Mouse (Mus musculus) olfactory bulb, adult 2 months (tissue): Measurements from ENCODE around the gene Cd79a. TPM values are rescaled to one million over a fixed set of nuclear protein-coding genes. Genes with fewer than 3 reads are reported as not detected.

Source experiments
- H3K27ac ChIP-seq: fragments of 200-500 bp; 2 replicates; pipeline ENCODE4 v1.5.1; 2012; ENCODE audit warnings: low read depth, low read length; ENCODE audit not compliant: insufficient read depth
- H3K4me1 ChIP-seq: fragments of 200-500 bp; 2 replicates; pipeline ENCODE4 v1.6.1; 2012; ENCODE audit warnings: low read length; ENCODE audit not compliant: control insufficient read depth, insufficient read depth
- H3K4me3 ChIP-seq: fragments of 200-500 bp; 2 replicates; pipeline ENCODE4 v1.5.1; 2012; ENCODE audit warnings: mild to moderate bottlenecking, low read depth, low read length, moderate library complexity; ENCODE audit not compliant: insufficient read depth
- CTCF ChIP-seq: fragments of 200-500 bp; IDR thresholded peaks from 2 replicates; pipeline ENCODE4 v1.5.1; 2012; ENCODE audit warnings: low read depth, mild to moderate bottlenecking, low read length, moderate library complexity; ENCODE audit not compliant: insufficient read depth
- POLR2A ChIP-seq: fragments of 200-500 bp; IDR thresholded peaks from 2 replicates; pipeline ENCODE4 v1.6.1; 2012; ENCODE audit warnings: mild to moderate bottlenecking, low read depth, low read length, moderate library complexity; ENCODE audit not compliant: insufficient read depth
- WGBS: fragments of 180-500 bp; shearing (Covaris S2); methylation state at CpG from one replicate; pipeline ENCODE4 v1.1.7; 2018; 5-methylcytosine and 5-hydroxymethylcytosine counted together
- polyA plus RNA-seq: library from polyadenylated mRNA; stranded (reverse); fragments of >200 nt; gene quantifications from 2 replicates; pipeline ENCODE4 v1.2.4, GENCODE M21; 2012; ENCODE audit warnings: low replicate concordance; ENCODE audit not compliant: missing spikeins, insufficient read depth, insufficient read length

The Cd79a gene
- polyA plus RNA-seq, result not detected in 2 replicates

DNA sequence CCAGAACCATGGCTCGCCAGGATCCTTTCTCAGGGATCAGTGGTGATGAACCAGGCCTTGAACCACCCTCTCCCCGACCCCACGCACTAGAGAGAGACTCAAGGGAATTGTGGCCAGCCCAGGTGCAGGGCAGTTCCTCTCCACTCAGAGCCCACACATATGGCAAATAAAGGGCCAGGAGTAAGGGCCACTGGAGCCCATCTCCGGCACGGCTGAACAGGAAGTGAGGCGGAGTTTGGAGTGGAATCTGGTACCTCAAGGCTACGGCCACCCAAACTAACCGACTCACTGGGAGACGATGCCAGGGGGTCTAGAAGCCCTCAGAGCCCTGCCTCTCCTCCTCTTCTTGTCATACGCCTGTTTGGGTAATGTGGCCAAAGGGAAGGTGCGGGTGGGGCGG, at the start of gene Cd79a:
TSS of gene Cd79a (plus strand) at position 158 of the 400 bp plus-strand sequence.
- no peak within 1 kb of the TSS for H3K27ac ChIP-seq
- no peak for TF ChIP-seq CTCF
- TF ChIP-seq POLR2A, result no peak
- H3K4me1 ChIP-seq, result no peaks in the 10 kb centered on the region
- WGBS, result 88% methylated on average over 12 of the region's 12 CpGs
- no peak within 1 kb of the TSS for H3K4me3 ChIP-seq

DNA sequence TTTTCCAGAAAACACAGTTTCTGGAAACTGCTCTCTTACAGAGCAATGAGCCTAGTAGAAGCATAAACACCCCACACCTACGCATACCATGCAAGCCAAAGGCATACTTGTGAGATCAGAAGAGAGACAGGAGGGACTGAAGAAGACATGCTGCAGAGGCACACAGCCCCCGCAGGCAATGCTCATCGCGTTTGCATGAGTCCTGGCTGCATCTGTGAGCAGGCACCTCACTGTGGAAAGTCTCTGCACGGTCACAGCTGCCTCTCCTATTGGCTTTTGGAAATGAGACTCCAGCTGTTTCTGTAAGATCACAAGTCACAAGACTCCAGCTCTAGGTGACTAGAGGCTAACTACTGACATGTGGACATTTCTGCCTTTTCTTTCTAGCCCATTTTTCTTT, 47.0 kb upstream of the Cd79a start:
- Histone ChIP-seq H3K27ac (0 out of 2 replicates have a peak overlapping the region, but pooled peaks have one; percentile 77), H3K4me1 (peaks cover 6% of the 10 kb centered on the region), H3K4me3 (no peak overlapping the region)
- 15% methylated on average over 5 of the region's 5 CpGs for WGBS
- no peak for TF ChIP-seq CTCF
- TF ChIP-seq POLR2A, result no peak

DNA sequence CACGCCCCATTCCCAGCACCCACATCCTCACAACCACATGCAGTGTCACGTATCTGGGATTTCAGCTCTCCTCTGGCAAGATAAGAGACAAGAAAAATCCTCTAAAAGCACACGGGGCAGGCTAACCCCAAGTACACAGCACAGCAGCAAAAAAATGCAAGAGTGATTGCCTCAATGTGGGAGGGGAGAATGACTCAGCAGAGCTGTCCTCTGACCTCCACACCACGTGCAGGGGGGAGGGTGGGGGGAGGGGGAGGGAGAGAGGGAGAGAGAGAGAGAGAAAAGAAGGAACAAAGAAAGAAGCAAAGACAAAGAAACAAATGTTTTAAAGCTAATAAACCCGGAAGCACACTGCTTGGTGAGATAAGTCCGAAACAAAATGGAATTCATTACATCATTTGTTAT, 46.3 kb upstream of the Cd79a start:
- no peak for TF ChIP-seq POLR2A
- TF ChIP-seq CTCF, result no peak
- Histone ChIP-seq H3K4me3 (no peak overlapping the region), H3K4me1 (peaks cover 6% of the 10 kb centered on the region), H3K27ac (0 out of 2 replicates have a peak overlapping the region, but pooled peaks have one; percentile 27)
- 33% methylated on average over 6 of the region's 6 CpGs for WGBS

DNA sequence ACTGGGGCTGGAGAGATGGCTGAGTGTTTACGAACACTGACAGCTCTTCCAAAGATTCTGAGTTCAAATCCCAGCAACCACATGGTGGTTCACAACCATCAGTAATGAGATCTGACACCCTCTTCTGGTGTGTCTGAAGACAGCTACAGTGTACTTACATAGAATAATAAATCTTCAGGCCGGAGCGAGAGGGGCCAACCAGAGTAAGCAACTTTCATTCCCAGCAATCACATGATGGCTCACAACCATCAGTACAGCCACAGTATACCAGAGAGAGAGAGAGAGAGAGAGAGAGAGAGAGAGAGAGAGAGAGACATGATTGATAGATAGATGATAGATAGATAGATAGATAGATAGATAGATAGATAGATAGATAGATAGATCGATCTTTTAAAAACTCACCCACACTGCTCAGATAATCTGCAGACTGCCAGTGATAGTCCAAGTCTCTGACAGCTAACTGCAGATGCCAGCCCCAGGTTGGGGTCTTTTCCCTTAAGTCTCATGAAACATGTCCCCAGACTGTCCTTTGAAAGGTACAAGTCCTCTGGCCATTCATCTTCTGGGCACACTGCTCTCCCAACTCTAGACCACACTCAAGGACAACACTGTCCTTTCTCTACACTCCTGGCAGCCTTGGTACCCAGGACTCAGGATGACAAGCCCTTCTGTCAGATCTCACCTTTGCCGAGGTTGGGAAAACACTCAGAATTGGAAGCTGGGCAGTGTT, 45.4 kb upstream of the Cd79a start:
- Histone ChIP-seq H3K27ac (no peak overlapping the region), H3K4me1 (peaks cover 6% of the 10 kb centered on the region), H3K4me3 (no peak overlapping the region)
- TF ChIP-seq POLR2A, result no peak
- TF ChIP-seq CTCF, result no peak
- 87% methylated on average over 5 of the region's 5 CpGs for WGBS

DNA sequence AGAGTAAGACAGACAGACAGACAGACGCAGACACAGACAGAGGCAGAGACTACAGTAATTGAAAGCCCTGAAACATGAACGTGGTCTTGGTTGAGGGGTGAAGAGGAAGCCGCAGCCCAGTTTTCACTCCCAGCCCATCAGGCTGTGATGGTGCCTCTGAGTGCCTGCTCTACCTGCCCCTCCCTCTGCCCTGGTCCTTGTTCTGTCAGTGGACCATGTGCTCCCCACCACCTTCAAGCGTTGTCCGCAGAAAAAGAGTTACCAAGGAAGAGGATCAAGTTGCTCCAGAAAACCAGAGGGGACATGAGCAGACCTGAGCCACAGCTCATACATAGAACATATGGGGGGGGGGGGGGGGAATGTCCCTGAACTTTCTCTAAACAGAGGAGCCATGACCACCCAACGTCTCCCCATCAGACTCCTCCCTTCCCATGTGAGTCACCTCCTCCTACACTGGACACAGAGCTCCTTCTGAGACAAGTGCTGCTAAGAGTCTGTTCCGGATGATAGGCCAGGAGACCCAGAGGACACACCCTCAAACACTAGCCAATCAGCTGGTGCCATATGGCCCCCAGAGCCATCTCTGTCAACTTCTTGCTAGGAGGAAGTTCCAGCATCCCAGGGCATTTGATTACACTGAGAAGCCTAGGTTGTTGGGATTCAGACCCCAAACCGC, 44.5 kb upstream of the Cd79a start:
- Histone ChIP-seq H3K4me1 (peaks cover 6% of the 10 kb centered on the region), H3K4me3 (no peak overlapping the region), H3K27ac (no peak overlapping the region)
- TF ChIP-seq CTCF (no peak), POLR2A (no peak)
- 80% methylated on average over 8 of the region's 8 CpGs for WGBS

DNA sequence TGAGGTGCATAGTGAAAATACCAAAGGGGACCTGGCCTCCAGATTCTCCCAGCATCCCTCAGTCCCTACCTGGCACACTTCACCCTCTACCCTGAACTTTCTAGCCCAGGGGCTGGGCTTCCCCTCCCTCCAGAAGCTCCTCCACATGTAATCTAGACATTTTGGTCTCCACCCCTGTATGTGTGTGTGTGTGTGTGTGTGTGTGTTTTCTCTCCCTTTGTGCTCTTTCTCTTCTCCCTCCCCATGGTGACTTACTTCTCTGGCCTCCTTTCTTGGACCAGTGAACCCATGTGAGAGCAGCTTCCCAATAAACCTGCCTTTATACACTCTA, 44.0 kb upstream of the Cd79a start:
- H3K4me1 ChIP-seq, result peaks cover 6% of the 10 kb centered on the region
- TF ChIP-seq POLR2A, result no peak
- no peak for TF ChIP-seq CTCF

DNA sequence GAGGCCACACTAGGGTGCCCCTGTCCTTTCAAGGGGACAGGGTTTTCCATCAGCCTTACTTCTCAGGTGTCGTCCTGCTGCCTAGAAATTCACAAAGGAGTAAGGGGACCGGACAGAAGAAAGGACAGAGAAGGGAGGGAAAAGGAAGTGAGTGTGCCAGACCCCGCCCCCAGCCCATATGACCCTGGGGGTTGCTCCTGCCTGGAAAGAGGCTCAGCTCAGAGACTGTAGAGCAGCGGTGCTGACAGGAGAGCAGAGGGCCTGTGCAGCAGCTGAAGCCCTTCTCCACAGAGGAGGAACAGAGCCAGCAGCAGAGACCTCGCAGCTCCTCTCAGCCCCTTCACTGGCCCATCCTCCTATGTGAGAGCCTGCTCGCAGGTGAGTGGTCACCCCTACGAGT, 43.5 kb upstream of the Cd79a start:
- TF ChIP-seq CTCF, result no peak
- TF ChIP-seq POLR2A, result no peak
- 65% methylated on average over 7 of the region's 7 CpGs for WGBS
- H3K4me1 ChIP-seq, result peaks cover 6% of the 10 kb centered on the region
- H3K27ac ChIP-seq, result no peak overlapping the region
- no peak overlapping the region for H3K4me3 ChIP-seq

More for the DNA sequence above, 44.0 kb upstream of the Cd79a start:
- H3K4me3 ChIP-seq, result no peak overlapping the region
- no peak overlapping the region for H3K27ac ChIP-seq

DNA sequence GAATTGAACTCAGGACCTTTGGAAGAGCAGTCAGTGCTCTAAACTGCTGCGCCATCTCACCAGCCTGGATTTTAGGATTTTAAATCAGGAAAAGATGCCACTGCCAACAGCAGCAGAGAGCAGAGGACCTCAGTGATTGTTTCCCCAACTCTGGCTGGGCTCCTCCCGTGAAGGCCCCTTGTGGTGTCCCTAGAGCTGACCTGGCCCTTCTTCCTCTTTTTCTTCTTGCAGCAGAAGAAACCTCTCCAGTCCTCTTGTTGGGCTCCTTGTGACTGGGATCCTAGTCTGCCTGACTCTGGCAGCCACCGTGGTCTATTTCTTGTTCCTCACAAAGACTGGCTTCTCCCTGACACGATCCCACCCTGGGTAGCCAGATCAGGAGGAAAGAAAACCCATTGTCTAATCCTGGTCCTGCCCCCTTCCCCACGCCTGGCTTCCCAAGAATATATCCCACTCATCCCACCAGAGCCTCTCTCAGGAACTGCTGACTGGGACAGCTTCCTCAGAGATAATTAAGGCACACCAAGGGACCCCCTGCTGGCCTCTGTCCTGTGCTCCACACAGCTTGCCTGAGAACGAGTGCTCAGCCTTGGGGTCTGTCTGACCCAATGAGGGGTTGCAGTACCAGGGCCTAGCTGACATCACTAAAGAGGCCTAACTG, 40.6 kb upstream of the Cd79a start:
- no peak overlapping the region for H3K27ac ChIP-seq
- 51% methylated on average over 6 of the region's 6 CpGs for WGBS
- TF ChIP-seq CTCF (no peak), POLR2A (no peak)
- no peak overlapping the region for H3K4me3 ChIP-seq
- H3K4me1 ChIP-seq, result no peaks in the 10 kb centered on the region

DNA sequence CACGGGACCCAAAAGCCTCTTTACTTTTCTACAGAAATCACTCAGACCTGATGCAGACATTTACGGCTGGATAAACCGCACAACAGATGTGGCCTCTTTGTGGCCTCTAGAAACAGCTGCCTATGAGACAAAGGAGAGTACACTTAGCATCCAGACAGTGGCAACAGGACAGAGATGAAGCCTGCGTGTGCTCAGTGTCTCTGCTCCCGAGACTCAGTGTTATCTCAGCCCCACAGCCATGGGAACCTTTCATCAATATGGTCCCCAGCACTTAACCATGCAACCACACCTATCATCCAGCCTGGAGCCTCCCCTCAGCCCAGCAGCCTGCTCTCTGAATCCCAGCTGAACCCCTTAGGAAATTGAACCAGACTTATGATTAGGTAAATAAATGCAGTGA, 37.9 kb upstream of the Cd79a start:
- 74% methylated on average over 5 of the region's 5 CpGs for WGBS
- no peak for TF ChIP-seq CTCF
- TF ChIP-seq POLR2A, result no peak
- no peak overlapping the region for H3K27ac ChIP-seq
- no peak overlapping the region for H3K4me3 ChIP-seq
- peaks cover 2% of the 10 kb centered on the region for H3K4me1 ChIP-seq
